Mouse (Mus musculus): ENCODE data around the gene Bace2.

Bace2 gene

GRCm38 (mm10) chr16:97356499-97357187, at the start of gene Bace2:
Bace2 (plus strand) TSS chr16:97356742.
- 1% methylated on average over 58 of the region's 58 CpGs for WGBS

- WGBS, result 80% methylated on average over 4 of the region's 4 CpGs
Measured at GRCm38 (mm10) chr16:97307594-97307993, 48.9 kb upstream of the Bace2 start.

- WGBS, result 77% methylated on average over 4 of the region's 4 CpGs
Measured at GRCm38 (mm10) chr16:97309796-97310569, 46.6 kb upstream of the Bace2 start.

GRCm38 (mm10) chr16:97310570-97310846, 46.0 kb upstream of the Bace2 start:
- 82% methylated on average over 1 of the region's 1 CpGs for WGBS

GRCm38 (mm10) chr16:97312960-97313686, 43.4 kb upstream of the Bace2 start:
- WGBS, result 32% methylated on average over 10 of the region's 10 CpGs

- WGBS, result 91% methylated on average over 3 of the region's 3 CpGs
Measured at GRCm38 (mm10) chr16:97321576-97321975, 35.0 kb upstream of the Bace2 start.

- 16% methylated on average over 8 of the region's 8 CpGs for WGBS
Measured at GRCm38 (mm10) chr16:97325975-97326374, 30.6 kb upstream of the Bace2 start.

GRCm38 (mm10) chr16:97328602-97329001, 27.9 kb upstream of the Bace2 start:
- WGBS, result 93% methylated on average over 2 of the region's 2 CpGs

GRCm38 (mm10) chr16:97353013-97353412, 3.5 kb upstream of the Bace2 start:
- 95% methylated on average over 2 of the region's 2 CpGs for WGBS

GRCm38 (mm10) chr16:97354632-97355031, 1.9 kb upstream of the Bace2 start:
- 90% methylated on average over 2 of the region's 2 CpGs for WGBS

GRCm38 (mm10) chr16:97357188-97357821, 763 bp downstream of the Bace2 start:
- under 1% methylated on average over 25 of the region's 25 CpGs for WGBS

GRCm38 (mm10) chr16:97362231-97362888, 5.8 kb downstream of the Bace2 start:
- 90% methylated on average over 8 of the region's 8 CpGs for WGBS

- WGBS, result 79% methylated on average over 2 of the region's 2 CpGs
Measured at GRCm38 (mm10) chr16:97366141-97366540, 9.6 kb downstream of the Bace2 start.

- 76% methylated on average over 4 of the region's 4 CpGs for WGBS
Measured at GRCm38 (mm10) chr16:97370258-97370657, 13.7 kb downstream of the Bace2 start.

- WGBS, result 61% methylated on average over 2 of the region's 2 CpGs
Measured at GRCm38 (mm10) chr16:97387955-97388354, 31.4 kb downstream of the Bace2 start.

- 64% methylated on average over 2 of the region's 2 CpGs for WGBS
Measured at GRCm38 (mm10) chr16:97391289-97391688, 34.7 kb downstream of the Bace2 start.

GRCm38 (mm10) chr16:97391701-97392384, 35.3 kb downstream of the Bace2 start:
- 76% methylated on average over 3 of the region's 3 CpGs for WGBS

- WGBS, result 60% methylated on average over 4 of the region's 4 CpGs
Measured at GRCm38 (mm10) chr16:97396436-97396835, 39.9 kb downstream of the Bace2 start.

GRCm38 (mm10) chr16:97397945-97398531, 41.5 kb downstream of the Bace2 start:
- 57% methylated on average over 2 of the region's 2 CpGs for WGBS

GRCm38 (mm10) chr16:97399991-97400390, 43.4 kb downstream of the Bace2 start:
- 92% methylated on average over 4 of the region's 4 CpGs for WGBS
